Mouse (Mus musculus) kidney, adult 9 months (tissue): ENCODE measurements at regions not wholly inside any gene's neighbourhood (a gene's known extent, or its start where the extent isn't known, plus 50 kb on each side); places are given as distances from the start of the nearest gene placed in this dataset.

Experiments
- DNase-seq: peaks from one replicate; pipeline ENCODE4 v3.0.0; 2022

GRCm38 (mm10) chr8:117881414-117881973 lies 79.8 kb upstream of the Mphosph6 start:
- DNase-seq: no peak

GRCm38 (mm10) chr8:117880279-117880975 lies 78.7 kb upstream of the Mphosph6 start:
- DNase-seq: no peak

GRCm38 (mm10) chr8:117873611-117874010 lies 71.9 kb upstream of the Mphosph6 start:
- DNase-seq: no peak

GRCm38 (mm10) chr8:117867138-117867537 lies 65.4 kb upstream of the Mphosph6 start:
- DNase-seq: no peak

- DNase-seq: no peak
Observed at GRCm38 (mm10) chr8:117865014-117865413, 63.3 kb upstream of the Mphosph6 start.

GRCm38 (mm10) chr8:117863837-117864236 lies 62.1 kb upstream of the Mphosph6 start:
- DNase-seq: peak; percentile 55

GRCm38 (mm10) chr8:117862318-117862717 lies 60.6 kb upstream of the Mphosph6 start:
- no peak for DNase-seq

- DNase-seq: no peak
Observed at GRCm38 (mm10) chr8:117859734-117860133, 58.0 kb upstream of the Mphosph6 start.

- DNase-seq: no peak
Observed at GRCm38 (mm10) chr8:117859095-117859494, 57.4 kb upstream of the Mphosph6 start.

GRCm38 (mm10) chr8:117856121-117856520 lies 54.4 kb upstream of the Mphosph6 start:
- DNase-seq: peak; percentile 6

- no peak for DNase-seq
Observed at GRCm38 (mm10) chr8:117854942-117855491, 53.3 kb upstream of the Mphosph6 start.

GRCm38 (mm10) chr8:117854301-117854700 lies 52.6 kb upstream of the Mphosph6 start:
- DNase-seq: no peak

- DNase-seq: no peak
Observed at GRCm38 (mm10) chr8:117853408-117853807, 51.7 kb upstream of the Mphosph6 start.

- no peak for DNase-seq
Observed at GRCm38 (mm10) chr8:117852521-117852920, 50.8 kb upstream of the Mphosph6 start.
